Mouse (Mus musculus): ENCODE measurements around the gene Rnf40.
"Not testable (repeated sequence)": the region's sequence is repeated elsewhere in the genome, so short reads cannot be mapped to it uniquely, and the experiment has no call there.

Gene Rnf40

GRCm38 (mm10) chr7:127604256-127604655 is 15.7 kb downstream of the Rnf40 start:
- no peak for DNase-seq (ENCODE audit: low spot score)

- no peak for DNase-seq (ENCODE audit: low spot score)
These were observed 18.6 kb downstream of the Rnf40 start for GRCm38 (mm10) chr7:127607150-127607549.

DNA sequence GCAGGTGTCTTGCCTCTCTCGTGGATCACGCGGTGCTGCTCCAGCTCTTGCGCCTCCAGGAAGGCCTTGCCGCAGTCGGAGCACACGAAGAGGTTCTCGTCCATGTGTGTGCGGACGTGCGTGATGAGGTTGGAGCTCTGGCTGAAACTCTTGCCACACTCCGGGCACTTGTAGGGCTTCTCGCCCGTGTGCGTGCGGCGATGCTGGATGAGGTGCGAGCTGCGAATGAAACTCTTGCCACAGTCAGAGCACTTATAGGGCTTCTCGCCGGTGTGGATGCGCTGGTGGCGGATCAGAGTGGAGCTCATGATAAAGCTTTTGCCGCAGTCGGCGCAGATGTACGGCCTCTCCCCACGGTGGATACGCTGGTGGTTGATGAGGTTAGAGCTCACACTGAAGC is 22.4 kb downstream of the Rnf40 start:
- no peak for DNase-seq (ENCODE audit: low spot score)

DNA sequence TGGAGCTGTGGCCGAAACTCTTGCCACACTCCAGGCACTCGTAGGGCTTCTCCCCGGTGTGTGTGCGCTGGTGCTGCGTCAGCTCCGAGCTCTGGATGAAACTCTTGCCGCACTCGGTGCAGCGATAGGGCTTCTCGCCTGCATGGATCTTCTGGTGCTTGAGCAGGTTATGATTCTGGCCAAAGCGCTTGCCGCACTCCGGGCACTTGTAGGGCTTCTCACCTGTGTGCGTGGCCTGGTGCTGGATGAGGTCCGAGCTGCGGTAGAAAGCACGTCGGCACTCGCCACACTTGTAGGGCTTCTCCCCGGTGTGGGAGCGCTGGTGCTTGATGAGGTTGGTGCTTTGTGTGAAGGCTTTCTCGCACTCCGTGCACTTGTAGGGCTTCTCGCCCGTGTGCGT is 23.0 kb downstream of the Rnf40 start:
- DNase-seq (ENCODE audit: low spot score), result no peak

DNA sequence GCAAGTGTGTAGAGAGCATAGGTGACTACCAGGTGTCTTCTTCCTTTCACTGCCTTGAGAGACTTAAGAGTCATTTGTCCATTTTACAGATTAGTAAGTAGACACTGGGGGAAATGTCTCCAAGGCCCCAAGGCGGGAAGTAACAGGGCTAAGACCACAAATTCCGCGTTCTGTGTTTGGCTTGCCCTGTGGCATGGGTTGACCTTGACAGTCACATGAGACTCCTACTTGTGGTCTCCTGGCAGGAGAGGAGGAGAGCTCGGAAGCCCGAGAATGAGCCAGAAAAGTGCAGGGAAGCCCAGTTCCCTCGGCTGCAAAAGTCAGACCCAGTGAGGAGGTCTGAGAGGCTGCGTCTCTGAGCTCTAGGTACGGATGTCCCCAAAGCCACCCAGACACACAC is 24.9 kb downstream of the Rnf40 start:
- no peak for DNase-seq (ENCODE audit: low spot score)

DNA sequence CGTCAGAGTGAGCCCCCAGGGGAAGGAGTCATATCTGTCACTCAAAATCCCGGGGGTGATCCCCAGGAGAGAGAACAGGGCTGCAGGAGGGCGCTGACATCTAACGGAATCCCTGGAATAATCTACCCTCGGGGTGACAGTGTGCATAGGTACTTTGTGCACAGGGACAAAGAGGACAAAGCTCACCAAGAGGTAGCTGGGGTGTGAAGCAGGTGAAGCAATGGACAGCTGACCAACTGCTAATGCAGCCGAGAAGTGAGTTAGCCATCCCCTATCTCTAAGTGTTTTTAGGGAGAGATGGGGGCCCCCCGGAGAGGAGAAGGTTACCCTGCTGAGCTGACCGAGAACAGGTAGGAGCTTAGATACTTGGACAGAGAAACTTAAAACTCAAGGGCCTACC is 25.5 kb downstream of the Rnf40 start:
- no peak for DNase-seq (ENCODE audit: low spot score)

DNA sequence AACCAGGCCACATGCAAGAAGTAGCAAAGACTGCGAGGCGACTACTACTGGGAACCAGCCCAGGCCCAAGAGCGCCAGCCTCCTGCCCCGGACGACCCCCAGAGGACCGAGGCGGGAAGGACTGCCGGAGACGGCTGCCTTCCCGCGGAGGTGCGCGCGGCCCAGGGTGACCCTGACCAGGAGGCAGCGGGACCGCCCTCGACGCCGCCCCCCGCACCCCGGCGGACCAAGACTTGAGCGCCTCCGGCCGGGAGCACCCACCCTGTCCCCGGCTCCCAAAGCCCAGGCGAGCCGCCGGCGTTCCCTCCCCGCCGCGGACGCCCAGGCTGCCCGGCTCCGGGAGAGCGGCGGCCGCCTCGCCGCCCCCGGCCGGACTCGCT is 25.9 kb downstream of the Rnf40 start:
- DNase-seq (ENCODE audit: low spot score), result peak; percentile 44

- DNase-seq (ENCODE audit: low spot score), result peak; percentile 76
These were observed 26.6 kb downstream of the Rnf40 start, which contains the start of gene Zfp629 for GRCm38 (mm10) chr7:127614891-127615843. TSS of gene Zfp629 (minus strand) at chr7:127615797.

- no peak for DNase-seq (ENCODE audit: low spot score)
These were observed 27.8 kb downstream of the Rnf40 start for GRCm38 (mm10) chr7:127616336-127616735.

GRCm38 (mm10) chr7:127616881-127617280 is 28.3 kb downstream of the Rnf40 start:
- no peak for DNase-seq (ENCODE audit: low spot score)

- DNase-seq (ENCODE audit: low spot score), result no peak
These were observed 29.4 kb downstream of the Rnf40 start for GRCm38 (mm10) chr7:127617962-127618361.

- not testable (repeated sequence) for DNase-seq (ENCODE audit: low spot score)
These were observed 29.8 kb downstream of the Rnf40 start for GRCm38 (mm10) chr7:127618402-127618801.

GRCm38 (mm10) chr7:127626039-127626438 is 37.5 kb downstream of the Rnf40 start:
- no peak for DNase-seq (ENCODE audit: low spot score)

GRCm38 (mm10) chr7:127626471-127626870 is 37.9 kb downstream of the Rnf40 start:
- no peak for DNase-seq (ENCODE audit: low spot score)

GRCm38 (mm10) chr7:127628646-127629045 is 40.1 kb downstream of the Rnf40 start:
- DNase-seq (ENCODE audit: low spot score), result no peak

DNA sequence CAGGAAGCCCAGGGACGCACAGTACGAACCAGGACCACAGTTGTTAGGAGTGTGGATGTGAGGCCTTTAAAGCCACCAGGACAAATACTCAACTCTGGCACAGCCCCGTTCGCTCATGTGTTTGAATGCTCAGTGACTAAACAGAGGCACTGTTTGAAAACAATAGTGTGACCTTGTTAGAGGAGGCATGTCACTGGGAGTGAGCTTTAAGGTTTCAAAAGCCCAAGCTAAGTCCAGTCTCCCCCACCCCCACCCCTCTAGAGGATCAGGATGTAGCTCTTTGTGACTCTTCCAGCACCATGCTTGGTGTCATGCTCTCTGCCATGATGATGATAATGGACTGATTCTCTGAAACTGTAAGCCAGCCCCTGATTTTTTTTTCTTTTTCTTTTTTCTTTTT is 42.8 kb downstream of the Rnf40 start:
- DNase-seq (ENCODE audit: low spot score), result no peak

GRCm38 (mm10) chr7:127636963-127637362 is 48.4 kb downstream of the Rnf40 start:
- peak; percentile 73 for DNase-seq (ENCODE audit: low spot score)

GRCm38 (mm10) chr7:127641260-127641659 is 52.7 kb downstream of the Rnf40 start:
- no peak for DNase-seq (ENCODE audit: low spot score)

- no peak for DNase-seq (ENCODE audit: low spot score)
These were observed 53.7 kb downstream of the Rnf40 start for GRCm38 (mm10) chr7:127642254-127642653.

DNA sequence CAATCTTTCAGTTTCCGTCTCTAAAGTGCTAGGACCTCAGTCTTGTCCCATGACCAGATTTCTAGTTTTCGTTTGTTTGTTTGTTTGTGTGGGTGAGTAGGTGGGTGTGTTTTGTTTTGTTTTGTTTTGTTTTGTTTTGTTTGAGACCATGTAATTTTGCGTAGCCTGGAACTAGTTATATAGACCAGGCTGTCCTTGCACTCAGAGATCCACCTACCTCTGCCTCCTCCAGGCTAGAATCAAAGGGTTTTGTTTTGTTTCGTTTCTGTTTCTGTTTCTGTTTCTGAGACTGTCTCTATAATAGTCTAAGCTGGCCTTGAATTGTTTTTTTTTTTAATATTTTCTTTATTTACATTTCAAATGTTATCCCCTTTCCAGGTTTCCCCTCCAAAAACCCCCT is 57.8 kb downstream of the Rnf40 start:
- no peak for DNase-seq (ENCODE audit: low spot score)

- DNase-seq (ENCODE audit: low spot score), result not testable (repeated sequence)
These were observed 59.0 kb downstream of the Rnf40 start for GRCm38 (mm10) chr7:127647576-127647975.

DNA sequence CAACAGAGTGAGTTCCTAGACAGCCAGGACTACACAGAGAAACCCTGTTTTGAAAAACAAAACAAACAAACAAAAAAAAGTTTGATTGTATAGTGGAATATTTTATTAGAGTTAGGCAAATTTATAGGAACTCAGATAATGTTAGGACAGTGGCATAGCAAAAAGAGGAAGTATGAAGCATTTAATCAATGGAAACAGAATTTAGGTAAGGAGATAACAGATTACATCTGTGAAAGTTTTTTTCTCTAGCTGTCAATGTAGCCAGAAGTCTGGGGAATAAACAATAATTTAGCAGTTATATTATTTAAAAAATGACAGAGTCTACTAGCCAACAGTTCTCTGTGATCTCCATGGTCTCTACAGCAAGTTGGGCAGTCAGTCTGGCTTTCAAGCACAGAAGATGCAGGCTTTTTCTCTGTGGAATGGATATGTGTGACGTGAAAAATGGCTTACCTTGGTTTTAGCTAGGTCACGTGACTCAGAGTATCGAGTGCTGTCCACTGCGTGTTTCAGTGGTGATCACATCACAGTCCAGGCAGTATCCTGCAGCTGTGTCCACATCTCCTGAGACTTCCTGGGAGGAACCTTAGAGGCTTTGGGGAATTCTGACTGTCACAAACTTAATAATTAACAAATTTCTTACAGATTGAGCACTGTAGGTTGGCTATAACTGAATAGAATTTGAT is 60.1 kb downstream of the Rnf40 start:
- no peak for DNase-seq (ENCODE audit: low spot score)

- DNase-seq (ENCODE audit: low spot score), result no peak
These were observed 60.6 kb downstream of the Rnf40 start for GRCm38 (mm10) chr7:127649206-127649605.
